Mouse (Mus musculus) thymus, postnatal 10 days (tissue): ENCODE results near the gene Gm38655.

ENCODE experiments used
- DNase-seq, 2 experiments: peaks; one replicate each; pipeline ENCODE4 v3.0.0; 2021; ENCODE audit warnings: low spot score in 2 of 2

Gm38655 gene

DNA sequence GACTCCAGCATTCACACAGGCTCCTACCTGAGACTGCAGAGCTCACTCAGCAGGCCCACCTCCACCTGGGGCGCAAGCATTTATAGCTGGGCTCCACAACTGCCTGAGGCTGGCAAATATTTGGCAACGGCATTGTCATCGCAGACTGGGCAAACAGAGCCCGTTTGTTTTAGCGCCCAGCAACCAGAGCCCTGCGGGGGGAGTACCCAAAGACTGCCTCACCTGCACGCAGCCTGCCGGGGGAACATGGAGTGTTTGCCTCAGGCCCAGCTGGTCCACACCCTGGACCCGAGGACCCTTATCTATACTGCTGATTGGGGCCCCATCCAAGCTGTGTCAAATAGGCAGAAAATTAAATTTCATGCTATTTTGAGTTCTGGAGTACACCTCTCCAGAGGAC, at the start of gene Gm38655:
Gene Gm38655, minus strand, starts transcription at position 61 of the 400 bp plus-strand sequence.
- DNase-seq, result no peak

DNA sequence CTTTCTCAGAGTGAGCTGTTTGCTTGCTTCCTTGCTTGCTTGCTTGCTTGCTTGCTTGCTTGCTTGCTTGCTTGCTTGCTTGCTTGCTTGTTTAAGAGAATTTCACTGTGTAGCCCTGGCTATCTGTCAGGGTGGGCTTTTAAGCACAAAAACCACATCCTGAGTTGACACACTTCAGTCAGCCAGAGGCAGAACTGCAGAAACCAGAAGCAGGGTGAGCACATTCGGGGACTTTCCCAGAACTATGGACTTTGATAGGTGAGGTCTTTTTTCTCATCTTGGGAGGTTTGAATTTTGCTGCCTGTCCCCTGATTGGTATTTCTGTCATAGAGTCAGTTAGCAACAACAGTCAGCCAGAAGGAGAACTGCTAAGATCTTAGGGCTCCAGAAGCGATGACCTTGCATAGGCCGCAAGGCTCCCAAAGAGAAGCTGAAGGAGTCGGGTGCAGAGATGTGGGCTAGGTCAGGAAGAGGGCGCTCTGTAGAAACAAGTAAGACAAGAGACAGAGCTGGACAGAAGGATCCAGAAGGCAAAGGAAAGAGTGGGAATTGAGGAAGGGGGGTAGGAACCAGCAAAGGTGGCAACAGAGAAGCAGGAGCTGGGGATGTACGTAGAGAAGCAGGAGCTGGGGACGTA, 49.4 kb upstream of the Gm38655 start:
- DNase-seq, result peak; percentile 43 to 50

DNA sequence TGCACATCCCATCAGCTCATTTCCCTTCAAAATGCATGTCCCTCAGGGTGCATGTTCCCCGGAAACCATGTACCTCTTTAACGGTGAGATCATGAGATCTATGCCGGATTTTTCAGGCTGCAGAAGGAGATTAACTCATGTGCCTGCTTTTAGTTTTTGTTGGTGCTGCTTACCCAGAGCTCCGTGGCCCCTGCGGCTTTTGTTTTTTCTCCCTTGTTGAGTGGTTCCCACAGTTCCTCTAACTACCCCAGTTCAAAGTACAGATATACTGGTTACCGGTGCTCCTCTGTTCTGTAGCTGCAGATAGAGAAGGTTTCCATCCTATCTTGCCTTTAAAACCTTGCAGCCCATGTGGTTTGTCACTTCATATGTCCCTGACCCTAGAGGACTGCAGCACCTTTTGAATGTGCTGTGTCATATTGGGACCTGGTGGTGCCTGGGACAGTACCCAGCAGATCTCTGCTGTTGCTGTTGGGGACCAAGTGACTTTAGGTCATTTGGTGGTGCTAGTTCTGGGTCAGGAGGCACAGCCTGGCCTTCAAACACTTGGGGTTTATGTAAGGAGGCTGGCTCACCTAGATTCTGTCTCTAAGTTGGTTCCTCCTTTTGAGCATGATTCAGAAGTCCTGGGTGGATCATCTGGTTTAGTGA, 47.8 kb upstream of the Gm38655 start:
- peak; percentile 21 to 27 for DNase-seq

DNA sequence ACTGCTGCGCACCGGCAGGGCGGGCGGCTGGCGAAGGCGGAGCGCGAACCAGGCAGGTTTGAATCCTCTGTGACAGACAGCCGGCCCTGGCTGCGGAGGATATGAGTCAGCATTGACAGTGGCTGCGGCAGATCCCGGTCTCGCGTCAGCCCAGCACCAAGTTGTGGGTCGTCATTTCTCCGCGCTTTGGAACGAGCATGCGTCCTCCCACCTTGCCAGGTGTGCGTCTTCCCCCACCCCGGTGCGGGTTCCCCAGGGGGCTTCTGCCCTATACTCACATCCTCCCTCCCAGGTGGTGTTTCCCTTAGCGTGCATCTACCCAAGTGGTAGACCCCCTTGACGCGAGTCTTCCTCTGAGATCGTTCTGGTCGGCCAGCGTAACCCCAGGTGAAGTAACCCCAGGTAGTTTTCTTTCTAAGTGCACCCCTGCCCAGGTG, 47.3 kb upstream of the Gm38655 start:
- peak; percentile 47 to 61 for DNase-seq

DNA sequence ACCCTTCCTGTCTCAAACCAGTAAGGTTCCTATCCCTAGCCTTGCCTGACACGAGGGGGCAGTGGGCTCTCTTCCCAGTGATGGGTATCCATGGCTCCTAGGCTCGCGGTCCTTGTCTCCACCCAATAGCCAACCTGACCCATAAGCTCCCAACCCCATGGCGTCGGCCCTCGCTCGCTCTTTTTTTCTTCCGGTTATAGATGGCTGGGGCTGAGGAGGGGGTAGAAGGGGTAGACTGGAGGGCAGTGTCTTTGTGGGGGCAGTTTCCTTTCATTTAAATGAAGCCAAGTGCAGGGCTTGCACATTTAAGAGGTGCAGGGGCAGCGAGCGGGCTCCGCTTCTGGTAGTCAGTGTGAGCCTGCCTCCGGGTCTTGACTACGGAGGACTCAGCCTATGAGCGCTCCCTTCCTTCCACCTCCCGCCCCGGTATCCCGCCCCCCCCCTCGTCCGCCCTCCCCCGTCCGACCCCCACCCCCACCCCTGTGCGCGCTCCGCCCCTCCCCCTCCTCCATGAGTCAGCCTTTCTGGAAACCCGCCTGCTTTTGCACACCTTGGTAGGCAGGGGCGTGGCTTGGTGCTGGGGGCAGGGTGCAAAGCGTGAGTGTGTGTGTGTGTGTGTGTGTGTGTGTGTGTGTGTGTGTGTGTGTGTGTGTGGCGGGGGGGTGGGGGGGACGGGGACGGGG, 46.7 kb upstream of the Gm38655 start:
- peak; percentile 81 to 82 for DNase-seq

DNA sequence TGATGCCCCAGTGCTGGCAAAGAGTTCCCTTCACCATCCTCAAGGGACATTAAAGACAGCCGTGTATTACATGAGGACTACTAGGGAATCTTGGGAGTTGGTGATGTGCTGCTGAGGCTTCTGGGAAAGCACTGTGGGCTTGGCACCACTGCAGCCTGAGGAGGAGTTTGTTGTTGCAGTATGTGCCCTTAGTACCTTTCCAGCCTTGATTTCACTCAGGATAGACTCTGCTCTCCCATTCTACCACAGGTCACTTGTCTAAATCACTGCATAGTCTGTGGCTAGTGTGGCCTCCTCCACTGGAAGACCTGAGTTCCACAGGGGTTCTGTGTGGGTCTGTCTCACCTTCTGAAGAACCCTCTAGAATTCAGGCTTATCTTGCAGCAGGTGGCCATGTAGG, 45.5 kb upstream of the Gm38655 start:
- no peak for DNase-seq

DNA sequence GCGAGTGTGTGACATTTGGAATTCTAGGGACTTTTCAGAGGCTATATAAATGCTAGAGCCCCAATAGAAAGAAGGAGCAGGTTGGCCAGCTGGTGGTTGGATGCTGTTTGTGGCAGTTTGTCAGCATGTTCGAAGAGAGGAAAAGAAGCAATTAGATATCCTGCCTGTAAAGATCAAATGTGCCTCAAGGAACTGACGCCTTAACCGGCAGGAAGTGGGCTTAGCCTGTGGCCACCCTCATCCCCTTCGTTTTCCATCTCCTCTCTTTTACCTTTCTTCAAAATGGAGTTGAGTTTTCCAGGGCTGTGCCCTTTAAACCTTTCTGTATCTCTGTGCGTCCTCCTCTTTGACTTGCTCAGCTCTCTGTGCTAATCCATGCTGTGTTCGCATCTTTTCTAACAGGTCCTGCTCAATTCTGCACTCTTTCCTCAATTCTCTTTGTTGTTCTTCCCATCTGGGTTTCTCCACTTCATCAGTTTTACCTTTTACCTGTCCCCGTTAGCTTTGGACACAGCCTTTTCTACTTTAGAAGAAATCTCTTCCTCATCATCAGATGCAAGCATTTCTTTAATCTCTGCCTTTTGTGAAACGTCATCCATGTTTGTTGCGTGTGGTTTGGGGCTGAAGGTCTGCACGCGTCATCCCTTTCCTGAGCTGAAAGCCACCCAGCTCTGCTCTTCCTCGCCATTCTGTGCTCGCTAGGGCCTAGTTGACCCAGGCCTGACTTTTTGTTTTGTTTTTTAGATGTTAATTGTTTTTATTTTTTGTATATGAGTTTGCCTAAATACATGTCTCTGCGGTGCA, 44.4 kb upstream of the Gm38655 start:
- DNase-seq, result peak; percentile 38 to 44

DNA sequence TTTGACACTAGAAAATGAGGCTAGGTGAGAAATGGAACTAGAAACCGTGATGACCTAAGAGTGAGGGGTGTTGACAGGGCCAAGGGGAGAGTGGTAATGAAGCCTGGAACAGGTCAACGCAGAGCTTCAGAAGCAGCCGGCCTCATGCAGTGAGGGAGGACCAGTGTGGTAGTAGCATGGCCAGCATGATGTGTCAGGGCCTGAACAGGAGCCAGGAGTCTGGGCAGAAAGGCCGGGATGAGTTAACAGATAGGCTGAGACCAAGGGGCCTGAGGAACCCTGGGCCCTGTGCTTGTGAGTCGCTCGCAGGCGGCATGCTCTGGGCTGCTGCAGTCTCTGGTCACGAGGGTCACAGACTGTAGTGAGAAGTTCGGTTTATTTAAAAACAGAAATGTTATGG, 43.7 kb upstream of the Gm38655 start:
- no peak for DNase-seq

DNA sequence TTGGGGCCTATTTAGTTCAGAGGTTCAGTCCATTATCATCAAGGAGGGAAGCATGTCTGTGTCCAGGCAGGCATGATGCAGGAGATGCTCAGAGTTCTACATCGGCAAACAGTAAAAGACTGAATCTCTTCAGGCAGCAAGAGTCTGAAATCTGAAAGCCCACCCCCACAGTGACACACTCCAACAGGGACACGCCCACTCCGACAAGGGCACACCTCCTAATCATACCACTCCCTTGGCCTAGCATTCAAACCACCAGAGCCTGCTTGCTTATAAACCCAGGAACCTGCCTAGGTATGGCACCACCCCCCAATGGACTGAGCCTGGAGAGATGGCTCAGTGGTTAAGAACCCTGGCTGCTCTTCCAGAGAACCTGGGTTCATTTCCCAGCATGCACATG, 40.2 kb upstream of the Gm38655 start:
- DNase-seq, result no peak

DNA sequence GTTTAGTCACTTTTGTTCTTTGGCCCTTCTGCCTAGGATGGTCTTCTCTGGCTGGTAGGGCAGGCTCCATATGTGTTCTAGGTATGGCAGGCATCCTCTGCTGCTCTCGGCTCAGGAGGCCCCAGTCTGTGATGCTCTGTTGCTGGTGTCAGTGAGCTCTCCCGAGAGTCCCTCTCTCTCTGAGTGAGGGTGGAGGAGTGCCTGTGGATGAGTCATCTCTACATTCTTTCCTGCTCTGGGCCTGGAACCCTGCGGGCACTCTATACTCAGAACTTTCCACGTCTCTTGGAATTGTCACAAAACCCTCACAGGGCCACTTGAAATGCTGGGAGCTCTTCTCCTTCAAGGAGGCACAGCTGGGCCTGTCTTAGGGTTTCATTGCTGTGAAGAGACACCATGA, 36.4 kb upstream of the Gm38655 start:
- DNase-seq, result no peak

DNA sequence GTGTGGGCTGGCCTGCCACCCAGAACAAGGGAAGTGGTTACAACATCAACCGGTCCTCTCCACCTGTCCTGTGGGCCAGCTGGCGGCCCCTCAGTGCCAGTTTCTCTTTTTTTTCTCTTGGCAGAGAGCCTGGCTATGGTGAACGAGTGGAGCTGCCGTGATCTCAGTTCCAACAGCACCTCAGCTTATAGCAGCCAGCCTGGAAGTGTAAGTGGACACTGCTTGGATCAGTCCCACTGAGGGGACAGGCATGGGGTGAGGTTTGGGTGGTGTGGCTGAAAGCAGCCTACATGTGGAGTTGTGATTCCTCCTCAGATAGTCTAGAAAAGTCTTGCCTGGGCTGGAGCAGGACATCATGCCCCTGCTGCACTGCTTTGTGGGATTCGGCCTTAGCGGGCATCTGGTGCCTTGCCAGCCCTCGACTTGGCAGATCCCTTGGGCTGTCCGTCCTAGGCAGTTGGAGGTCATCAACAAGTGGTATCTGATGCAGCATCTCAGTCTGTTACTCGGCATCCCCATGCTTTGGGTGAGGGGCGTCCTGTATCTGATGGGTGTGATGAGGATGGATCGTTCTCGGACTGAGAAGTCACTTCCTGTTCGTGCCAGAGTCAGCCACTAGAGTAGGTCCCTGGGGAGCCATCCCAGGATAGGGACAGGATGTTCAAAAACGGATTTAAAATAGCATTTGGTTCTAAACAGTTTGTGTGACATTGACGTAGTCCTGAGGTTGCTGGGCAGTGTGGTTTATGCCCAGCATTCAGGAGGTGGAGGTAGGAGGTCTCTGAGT, 35.6 kb upstream of the Gm38655 start:
- no peak for DNase-seq

DNA sequence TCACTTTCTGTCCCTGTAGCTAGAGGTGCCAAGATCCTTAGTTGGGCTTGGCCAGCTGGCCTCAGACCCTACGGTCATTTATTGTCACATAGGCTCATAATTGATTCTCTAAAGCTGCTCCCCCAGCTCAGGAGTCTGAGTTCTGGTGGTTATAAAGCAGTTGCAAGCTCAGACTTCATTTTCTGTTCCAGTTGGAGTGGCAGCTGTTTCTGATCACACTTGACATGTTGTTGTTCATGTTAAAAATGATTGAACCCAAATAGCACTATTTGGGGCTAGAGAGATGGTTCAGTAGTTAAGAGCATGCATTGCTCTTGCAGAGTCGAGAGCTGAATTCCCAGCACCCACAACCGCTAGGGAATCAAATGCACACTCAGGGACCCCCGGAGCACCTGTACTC, 34.7 kb upstream of the Gm38655 start:
- no peak for DNase-seq

DNA sequence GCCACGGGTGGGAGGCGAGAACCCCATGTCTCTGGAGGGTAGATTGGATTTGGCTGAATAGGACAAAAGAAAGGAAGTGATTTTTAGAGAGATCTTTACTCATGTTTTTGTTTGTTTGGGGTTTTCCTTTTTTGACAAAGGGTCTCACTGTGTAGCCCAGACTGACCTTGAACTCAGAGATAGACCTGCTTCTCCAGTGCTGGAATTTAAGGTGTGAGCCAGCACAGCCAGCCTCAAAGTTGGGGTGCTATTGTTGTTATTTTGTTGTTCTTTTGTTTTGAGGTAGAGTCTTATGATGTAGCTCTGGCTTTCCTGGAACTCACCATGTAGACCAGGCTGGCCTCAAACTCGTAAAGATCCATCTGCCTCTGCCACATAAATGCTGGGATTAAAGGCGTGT, 27.1 kb upstream of the Gm38655 start:
- no peak for DNase-seq

DNA sequence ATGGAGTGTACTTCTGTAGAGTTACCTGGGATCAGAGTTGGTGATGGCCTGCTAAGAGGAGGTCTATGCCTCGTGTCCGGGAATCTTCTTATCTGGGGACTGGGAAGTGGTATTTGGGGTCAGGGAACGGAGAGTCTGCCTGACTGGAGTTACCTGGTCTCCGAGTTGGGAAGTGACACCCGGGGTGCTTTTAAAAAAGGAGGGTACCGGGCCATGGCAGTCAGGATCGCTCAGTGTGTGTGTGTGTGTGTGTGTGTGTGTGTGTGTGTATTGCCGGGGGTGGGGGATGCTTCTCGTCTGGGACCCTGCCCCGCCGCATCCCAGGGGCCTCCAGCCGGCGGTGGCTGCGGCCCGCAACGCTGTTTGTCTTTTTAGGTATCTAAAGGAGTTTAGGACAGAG, 13.8 kb upstream of the Gm38655 start:
- peak in 1 of 2 experiments; percentile 9 for DNase-seq

DNA sequence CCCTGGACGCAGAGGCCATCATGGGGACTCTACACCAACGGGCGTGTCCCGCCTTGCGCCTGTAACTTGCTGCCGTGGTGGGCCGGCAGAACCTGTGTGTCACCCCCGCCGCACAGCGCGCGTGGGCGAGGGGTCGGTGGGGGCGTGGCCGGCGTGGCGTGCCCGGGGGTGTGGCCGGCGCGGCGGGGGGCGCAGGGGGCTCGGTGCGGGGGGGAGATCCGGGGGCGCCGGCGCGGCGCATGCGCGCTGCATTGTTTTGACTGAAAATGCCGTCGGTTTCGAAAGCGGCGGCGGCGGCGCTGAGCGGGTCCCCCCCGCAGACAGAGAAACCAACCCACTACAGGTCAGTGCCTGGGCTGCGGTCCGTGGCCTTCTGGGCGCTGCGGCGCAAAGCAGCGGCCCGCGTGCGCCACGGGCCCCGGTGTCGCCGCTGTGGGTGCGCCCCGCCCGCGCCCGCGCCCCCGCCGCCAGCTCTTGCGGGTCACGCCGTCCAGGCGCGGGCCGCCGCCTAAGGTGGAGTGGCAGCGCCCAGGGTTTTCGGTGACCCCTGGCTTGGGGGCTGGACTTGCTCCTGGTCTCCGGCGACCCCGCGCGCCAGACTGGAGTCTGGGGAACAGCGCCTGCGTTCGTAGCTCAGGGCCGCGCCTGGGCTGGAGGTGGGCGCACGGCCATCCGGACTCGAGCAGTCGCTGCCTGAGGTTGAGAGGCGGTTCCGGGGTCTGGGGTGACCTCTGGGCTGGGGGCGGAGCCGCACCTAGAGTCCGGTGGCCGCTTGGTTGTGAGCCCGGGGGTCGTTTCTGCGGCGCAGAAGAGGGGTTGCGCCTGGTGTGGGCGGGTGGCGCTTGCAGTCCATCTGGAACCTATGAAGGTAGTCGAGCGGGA, 13.1 kb upstream of the Gm38655 start, which contains the start of gene Unkl:
Gene Unkl, plus strand, starts transcription at position 248 of the 882 bp plus-strand sequence.
- DNase-seq, result peak; percentile 70 to 86

DNA sequence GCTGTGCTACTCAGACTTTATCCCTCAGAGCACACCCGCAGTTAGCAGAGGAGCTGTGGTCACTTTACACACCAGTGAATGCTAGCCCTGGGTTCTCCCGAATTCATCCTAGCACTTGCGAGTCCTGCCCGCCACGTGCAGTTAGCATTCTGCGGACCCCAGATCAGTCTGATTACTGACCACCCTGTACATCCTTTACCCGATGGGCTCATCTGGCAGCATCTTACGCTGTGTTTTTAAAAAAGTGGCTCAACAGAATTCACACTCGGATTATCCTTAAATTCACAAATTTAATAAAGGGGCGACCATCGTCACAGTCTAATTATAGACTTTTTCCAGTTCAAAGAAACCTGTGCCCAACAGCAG, 12.5 kb upstream of the Gm38655 start:
- no peak for DNase-seq

DNA sequence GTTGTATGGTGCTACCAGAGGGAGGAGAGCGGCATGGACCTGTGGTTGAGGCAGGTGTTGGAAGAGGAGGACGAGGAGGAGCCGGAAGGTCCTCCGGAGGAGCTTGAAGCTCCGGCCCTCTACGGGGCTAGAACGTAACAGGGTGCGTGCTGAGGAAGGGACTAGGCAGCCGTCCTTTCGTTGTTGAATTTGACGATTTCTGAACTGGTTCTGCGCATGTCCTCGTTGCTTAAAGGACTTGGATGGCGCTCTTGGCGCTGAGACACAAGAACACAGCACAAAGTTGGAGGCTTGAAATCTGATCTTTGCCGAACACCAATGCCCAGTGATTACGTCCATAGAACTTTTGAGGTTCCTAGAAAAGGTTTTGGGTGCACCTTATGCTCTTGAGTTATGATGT, 9.7 kb upstream of the Gm38655 start:
- no peak for DNase-seq

DNA sequence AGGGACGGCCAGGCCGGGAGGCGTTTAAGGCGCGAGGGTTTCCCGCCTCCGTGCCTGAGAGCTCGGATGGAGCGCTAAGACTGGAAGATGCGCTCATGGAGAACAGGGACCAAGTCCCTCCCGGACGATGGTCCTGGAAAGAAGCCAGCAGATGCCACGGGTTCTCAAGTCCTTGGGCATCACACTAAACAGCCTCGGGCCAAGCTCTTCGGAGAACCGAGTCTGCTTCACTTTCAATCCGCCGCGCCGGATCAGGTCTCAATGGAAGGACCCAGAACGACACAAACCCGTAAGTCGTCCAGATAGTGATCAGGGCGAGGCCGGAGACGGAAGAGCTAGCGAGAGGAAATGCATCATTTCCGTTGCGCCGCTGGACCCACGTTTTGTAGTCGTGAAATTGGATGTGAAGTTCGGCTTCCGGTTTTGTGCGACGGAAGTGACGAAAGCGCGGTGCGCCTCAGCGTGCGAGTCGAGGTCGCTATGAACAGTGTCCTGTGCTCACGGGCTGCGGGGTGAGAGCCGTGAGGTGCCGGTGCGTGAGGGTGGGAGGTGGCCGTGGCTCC, 8.9 kb upstream of the Gm38655 start, which contains the start of gene BC003965:
Gene BC003965, plus strand, starts transcription at position 426 of the 563 bp plus-strand sequence.
- peak; percentile 93 to 96 for DNase-seq

DNA sequence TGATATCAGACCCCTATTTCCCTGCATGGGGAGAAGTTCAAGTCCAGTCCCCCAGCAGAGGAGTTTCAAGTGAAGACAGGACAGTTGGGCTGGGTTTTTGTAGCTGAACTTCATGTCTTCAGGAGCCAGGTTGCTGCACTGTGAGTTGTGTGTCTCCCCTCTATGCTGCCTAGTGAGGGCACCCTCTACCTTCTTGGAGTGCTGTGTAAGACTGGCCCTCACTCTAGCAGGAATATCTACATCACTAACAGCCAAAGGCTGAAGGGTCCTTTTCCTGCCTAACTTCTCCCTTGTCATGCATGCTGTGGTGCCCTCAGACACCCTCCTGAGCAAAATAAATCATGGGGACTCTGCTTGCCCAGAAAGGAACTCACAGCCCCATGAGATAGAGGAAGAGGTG, 8.0 kb upstream of the Gm38655 start:
- peak in 1 of 2 experiments; percentile 10 for DNase-seq

DNA sequence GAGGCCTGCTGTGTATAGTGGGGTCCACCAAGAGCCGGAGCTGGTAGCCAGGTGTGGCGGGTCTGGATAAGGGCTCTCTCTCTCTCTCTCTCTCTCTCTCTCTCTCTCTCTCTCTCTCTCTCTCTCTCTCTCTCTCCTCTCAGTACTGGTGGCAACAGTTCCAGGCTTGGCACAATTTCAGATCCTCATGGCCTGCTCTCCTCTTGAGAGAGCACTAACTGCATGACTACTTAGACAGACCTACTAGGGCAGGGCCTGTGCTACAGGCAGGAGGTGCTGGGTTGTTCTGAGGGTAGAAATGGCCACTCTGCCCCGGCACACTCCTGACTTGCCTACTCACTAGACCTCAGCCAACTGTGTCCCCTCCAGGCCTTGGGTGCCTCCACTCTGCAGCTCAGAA, 2.7 kb downstream of the Gm38655 start:
- DNase-seq, result no peak
